Mouse (Mus musculus): ENCODE data around the gene Kcnip3.

Gene Kcnip3

DNA sequence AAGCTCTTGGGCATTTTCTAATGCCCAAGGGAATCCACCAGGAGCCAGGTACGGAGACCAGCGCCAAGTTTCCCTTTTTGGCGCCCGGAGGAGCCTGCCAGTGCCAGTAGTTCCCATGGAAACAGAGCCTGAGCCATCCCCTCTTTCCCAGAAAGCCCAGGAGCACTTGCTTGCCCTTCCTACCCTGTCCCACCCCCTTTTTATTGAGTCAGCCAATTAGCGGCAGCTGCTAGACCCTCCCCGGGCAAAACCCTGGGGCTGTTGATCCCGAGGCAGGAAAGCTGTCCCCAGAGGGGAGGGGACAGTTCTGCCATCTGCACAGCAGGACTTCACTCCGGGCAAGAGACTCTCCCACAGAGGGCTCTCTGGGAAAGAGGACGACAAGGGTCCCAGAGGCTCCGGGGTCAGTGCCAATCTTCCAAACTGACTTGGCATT, at the start of gene Kcnip3:
Kcnip3 (minus strand) TSS at position 89 of the 436 bp plus-strand sequence.
- peak; percentile 54 for DNase-seq (ENCODE audit: low read depth, low spot score)

GRCm38 (mm10) chr2:127559070-127559966, 37.4 kb upstream of the Kcnip3 start:
- peak; percentile 94 for DNase-seq (ENCODE audit: low read depth, low spot score)

- no peak for DNase-seq (ENCODE audit: low read depth, low spot score)
Measured at GRCm38 (mm10) chr2:127551078-127551477, 29.2 kb upstream of the Kcnip3 start.

DNA sequence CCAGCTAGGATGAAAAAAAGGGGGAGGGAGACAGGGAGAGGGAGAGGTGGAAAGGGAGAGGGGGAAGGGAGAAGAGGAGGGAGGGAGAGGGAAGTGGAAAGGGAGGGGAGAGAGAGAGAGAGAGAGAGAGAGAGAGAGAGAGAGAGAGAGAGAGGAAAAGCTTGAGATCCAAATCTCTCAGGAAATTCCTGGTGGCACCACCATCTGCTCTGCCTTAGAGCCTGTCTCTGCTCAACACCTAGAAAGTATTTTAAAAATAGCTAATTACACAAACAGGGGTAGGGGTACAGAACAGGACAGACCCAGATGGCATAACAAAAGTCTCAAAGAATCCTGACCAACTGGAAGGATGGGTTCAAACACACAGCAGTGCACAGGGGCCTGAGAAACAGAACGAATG, 28.6 kb upstream of the Kcnip3 start:
- no peak for DNase-seq (ENCODE audit: low read depth, low spot score)

DNA sequence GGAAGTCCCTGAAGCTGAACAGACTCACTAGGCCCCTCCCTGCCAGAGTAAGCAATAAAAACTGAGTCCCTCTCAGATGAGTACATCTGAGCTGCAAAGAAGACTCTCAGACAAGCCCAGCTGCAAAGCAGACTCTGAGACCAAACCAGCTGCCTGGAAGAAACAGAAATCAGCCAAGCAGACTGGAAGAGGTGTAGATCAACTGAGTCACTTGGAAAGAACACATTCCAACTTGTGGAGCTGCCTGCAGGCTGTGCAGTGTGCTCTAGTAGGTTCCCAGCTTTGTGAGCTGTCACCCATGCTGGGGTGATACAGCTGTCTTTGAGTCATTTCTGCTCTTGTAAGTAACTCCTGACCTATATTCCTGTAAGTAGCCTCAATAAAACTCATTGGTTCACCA, 27.8 kb upstream of the Kcnip3 start:
- DNase-seq (ENCODE audit: low read depth, low spot score): no peak

- DNase-seq (ENCODE audit: low read depth, low spot score): no peak
Measured at GRCm38 (mm10) chr2:127548342-127549074, 26.6 kb upstream of the Kcnip3 start.

DNA sequence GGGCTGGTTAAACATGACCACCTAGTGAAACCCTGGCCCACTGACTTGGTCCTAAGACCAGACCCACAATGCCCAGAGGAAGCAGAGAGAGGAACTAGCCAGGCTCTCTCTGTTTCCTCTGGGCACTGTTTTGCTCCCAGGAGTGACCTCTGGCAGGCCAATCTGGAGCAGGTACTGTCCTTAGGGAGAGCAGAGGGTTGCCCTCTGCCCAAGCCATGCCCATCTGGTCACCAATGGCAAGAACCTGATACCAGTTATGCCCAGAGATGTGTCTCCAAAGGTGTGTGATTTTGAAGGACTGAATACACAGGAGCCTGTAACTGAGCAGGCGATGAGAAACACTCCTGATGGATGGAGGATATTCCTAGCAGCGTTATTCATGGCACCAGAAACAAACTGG, 19.8 kb upstream of the Kcnip3 start:
- DNase-seq (ENCODE audit: low read depth, low spot score): no peak

DNA sequence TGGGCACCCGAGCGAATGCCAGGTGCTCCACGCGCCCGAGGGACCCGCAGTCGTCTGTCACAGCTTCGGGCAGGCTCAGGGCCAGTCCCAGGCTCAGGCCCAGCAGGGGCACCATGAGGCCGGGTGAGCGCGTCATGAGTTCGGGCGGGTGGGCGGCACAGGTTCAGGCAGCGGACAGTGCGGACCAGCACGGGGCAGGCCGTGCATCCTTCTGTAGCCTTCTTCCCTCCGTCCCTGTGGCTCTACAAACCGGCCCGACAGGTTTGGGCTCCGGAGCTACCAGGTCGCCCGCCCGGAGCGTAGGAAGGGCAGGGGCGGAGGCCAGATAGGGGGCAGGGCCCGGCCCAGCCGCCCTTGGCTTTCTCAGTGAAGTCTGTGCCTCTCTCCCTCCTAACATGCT, 19.3 kb upstream of the Kcnip3 start, which contains the start of gene Prom2:
Prom2 (minus strand) TSS at position 283 of the 400 bp plus-strand sequence.
- no peak for DNase-seq (ENCODE audit: low read depth, low spot score)

GRCm38 (mm10) chr2:127539494-127539893, 17.6 kb upstream of the Kcnip3 start:
- DNase-seq (ENCODE audit: low read depth, low spot score): peak; percentile 24

GRCm38 (mm10) chr2:127537548-127537947, 15.7 kb upstream of the Kcnip3 start:
- DNase-seq (ENCODE audit: low read depth, low spot score): no peak

GRCm38 (mm10) chr2:127535363-127535762, 13.5 kb upstream of the Kcnip3 start:
- DNase-seq (ENCODE audit: low read depth, low spot score): no peak

- DNase-seq (ENCODE audit: low read depth, low spot score): peak; percentile 74
Measured at GRCm38 (mm10) chr2:127532379-127532778, 10.5 kb upstream of the Kcnip3 start.

GRCm38 (mm10) chr2:127531592-127531991, 9.7 kb upstream of the Kcnip3 start:
- DNase-seq (ENCODE audit: low read depth, low spot score): no peak

DNA sequence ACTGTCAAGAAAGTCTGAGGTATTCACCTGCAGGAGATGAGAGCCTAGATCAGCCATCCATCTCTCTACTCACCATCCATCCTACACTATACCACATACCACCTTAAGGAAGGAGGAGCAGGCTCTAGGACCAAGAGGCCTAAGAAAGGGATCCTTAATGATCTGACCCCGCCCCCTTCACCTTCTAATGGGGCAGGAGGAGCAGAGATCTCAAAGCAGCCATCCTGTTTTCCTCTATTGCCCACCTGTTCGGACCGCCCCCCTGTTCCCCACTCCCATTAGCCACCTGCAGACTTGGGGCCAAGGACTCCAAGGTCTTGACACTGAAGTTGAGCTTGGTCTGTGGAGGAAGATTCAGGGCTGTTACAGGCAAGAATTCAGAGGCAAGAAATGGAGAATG, 8.5 kb upstream of the Kcnip3 start:
- no peak for DNase-seq (ENCODE audit: low read depth, low spot score)

GRCm38 (mm10) chr2:127525004-127525775, 3.3 kb upstream of the Kcnip3 start:
- no peak for DNase-seq (ENCODE audit: low read depth, low spot score)

DNA sequence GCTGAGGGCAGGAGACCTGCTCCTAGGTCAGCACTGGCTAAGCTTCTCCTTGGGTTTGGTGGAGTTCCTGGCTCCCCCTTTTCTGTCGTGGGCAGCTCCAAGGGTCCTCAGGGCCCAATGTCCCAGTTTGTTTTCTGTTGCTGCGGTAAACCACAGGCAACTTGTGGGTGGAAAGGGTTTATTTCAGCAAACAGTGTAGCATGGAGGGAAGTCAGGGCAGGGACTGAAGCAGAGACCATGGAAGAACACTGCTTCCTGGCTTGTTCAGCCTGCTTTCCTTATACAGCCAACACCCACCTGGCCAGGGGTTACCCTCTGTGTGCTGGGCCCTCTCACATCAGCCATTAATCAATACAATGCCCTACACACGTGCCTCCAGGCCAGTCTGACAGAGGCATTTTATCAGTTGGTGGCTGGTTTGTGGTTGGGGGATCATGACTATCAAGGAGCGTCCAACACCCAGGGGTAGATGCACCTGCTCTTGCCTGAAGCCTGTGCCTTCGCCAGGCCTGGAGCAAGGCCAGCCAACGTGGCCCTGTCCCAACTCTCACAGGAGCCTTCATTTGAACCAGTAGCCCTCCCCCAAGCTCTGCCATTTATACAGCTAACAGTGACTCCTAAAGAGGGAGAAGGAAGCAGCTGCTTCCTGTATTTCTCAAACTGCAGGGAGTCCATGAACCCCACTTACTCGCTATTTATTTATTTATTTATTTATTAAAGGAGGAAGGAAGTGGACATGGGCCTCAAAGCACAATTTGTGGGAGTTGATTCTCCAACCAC, 2.2 kb upstream of the Kcnip3 start:
- DNase-seq (ENCODE audit: low read depth, low spot score): no peak

DNA sequence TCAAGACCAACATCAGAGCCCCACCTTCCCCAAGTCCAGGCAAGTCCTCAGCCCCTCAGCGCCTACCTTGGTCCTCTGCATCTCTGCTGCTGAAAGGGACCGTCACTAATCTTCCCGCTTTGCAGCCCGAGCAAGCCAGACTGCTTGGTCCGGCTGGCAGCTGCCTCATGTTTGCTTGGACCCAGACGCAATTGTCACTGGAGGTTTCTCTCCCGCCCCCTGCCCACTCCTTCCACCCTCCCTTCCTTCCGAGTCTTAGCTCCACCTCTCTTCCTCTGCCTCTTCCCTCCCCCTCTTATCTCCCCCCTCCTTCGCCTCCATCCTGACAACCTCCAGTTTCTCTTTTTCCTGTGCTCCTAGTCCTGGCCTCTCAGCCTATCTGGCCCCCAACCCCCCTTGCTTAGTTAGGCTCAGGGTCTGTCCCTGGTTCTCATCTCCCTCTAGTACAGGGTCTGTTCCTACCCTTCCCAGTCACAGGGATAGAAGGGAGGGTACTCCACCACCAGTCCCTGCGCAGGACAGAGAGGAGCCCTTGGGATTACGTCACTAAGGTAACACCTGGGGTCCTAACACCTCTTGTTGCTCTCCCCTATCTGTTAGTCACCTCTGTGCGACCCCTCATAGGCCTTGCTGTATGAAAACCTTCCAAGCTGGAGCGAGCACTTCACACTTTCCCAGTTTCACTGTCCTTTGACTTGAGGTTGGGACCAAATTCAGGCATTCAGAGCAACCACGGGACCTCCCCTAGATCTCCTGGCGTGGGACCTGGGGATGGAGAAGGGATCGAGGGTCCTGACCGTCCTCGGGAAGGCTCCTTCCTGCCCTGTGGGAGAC, 505 bp downstream of the Kcnip3 start:
- DNase-seq (ENCODE audit: low read depth, low spot score): peak; percentile 49

- DNase-seq (ENCODE audit: low read depth, low spot score): no peak
Measured at GRCm38 (mm10) chr2:127520123-127520522, 1.8 kb downstream of the Kcnip3 start.

DNA sequence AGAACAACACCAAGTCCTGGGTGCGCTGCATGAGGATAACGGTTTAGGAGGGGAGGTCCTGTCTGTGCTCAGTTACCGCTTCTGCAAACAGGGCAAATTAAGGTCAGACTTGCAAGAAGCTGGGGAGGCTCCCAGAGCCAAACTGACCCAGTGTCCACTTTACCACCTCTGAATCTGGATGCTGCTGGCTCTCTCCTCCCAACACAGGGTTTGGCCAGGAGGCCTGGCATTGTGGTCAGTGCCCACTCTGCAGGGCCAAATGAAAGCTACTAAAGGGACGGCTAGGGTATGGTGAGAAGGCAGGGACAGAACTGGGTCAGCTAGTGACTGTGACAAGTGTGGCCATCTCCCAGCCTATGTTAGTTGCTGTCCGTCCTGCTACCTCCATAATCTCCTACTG, 2.6 kb downstream of the Kcnip3 start:
- DNase-seq (ENCODE audit: low read depth, low spot score): no peak

DNA sequence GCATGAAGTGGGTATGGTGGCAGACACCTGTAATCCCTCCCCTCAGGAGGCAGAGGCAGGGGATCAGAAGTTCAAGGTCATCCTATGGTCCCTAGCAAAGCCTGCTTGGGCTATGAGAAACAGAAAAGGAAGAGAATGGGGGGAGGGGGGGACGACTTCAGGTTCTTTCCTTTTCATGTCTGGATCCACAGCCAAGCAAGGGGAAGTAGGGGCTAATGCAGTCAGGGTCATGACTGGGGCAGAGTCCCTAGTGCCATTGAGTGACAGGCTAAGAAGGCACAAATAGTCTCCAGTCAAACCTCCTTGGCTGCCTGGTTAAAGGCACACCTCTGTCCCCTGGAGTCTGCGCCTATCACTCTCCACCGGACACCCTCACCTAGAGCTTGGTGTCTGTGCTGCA, 3.1 kb downstream of the Kcnip3 start:
- no peak for DNase-seq (ENCODE audit: low read depth, low spot score)

Measured in mesoderm, embryonic 11.5 days (tissue).